Mouse (Mus musculus): Measurements from ENCODE around the gene Ube2z. TPM values are rescaled to one million over a fixed set of nuclear protein-coding genes. Genes with fewer than 3 reads are reported as not detected.

Ube2z gene
- total RNA-seq, 2 experiments from 2014 or later, result 54.4 to 56.2 TPM

GRCm38 (mm10) chr11:96015421-96015820, 49.8 kb downstream of the Ube2z start:
- Histone ChIP-seq H3K27ac (no peak overlapping the region), H3K4me3 (no peak overlapping the region)
- no peak for DNase-seq (ENCODE audit: low spot score in 2 of 2)
- TF ChIP-seq CTCF (conservative IDR thresholded peaks at IDR 0.05), result no peak

- no peak overlapping the region for H3K4me3 ChIP-seq
- TF ChIP-seq CTCF (conservative IDR thresholded peaks at IDR 0.05), result no peak
- H3K27ac ChIP-seq, result no peak overlapping the region
- DNase-seq (ENCODE audit: low spot score in 2 of 2), result no peak
Observed at GRCm38 (mm10) chr11:96011982-96012381, 53.2 kb downstream of the Ube2z start.

DNA sequence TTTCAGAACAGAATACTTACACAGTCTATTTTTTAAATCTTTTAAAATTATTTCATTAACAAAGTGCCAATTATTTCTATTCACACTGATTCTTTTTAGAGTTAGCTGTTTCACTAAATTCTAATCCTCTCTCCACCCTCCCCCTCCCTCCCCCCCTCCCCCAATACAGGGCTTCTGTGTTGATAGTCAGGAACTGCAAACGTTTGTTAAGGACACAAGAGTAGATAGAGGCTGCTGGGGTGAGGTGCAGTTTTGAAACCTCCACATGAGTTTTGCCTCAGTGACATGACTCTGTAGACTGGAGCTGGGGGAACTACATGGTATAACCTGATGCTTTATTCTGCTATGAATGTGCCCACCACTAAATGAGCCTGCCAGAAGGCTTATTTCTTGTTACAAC, 56.4 kb downstream of the Ube2z start:
- no peak for TF ChIP-seq CTCF (conservative IDR thresholded peaks at IDR 0.05)
- Histone ChIP-seq H3K4me3 (no peak overlapping the region), H3K27ac (no peak overlapping the region)
- DNase-seq (ENCODE audit: low spot score in 2 of 2), result no peak

- H3K4me3 ChIP-seq, result no peak overlapping the region
- no peak overlapping the region for H3K27ac ChIP-seq
- no peak for DNase-seq (ENCODE audit: low spot score in 2 of 2)
- no peak for TF ChIP-seq CTCF (conservative IDR thresholded peaks at IDR 0.05)
Observed at GRCm38 (mm10) chr11:96007516-96008235, 57.5 kb downstream of the Ube2z start.

GRCm38 (mm10) chr11:96006852-96007515, 58.2 kb downstream of the Ube2z start:
- Histone ChIP-seq H3K27ac (no peak overlapping the region), H3K4me3 (no peak overlapping the region)
- TF ChIP-seq CTCF (conservative IDR thresholded peaks at IDR 0.05), result no peak
- DNase-seq (ENCODE audit: low spot score in 2 of 2), result no peak

GRCm38 (mm10) chr11:96006367-96006851, 58.8 kb downstream of the Ube2z start:
- no peak for DNase-seq (ENCODE audit: low spot score in 2 of 2)
- TF ChIP-seq CTCF (conservative IDR thresholded peaks at IDR 0.05), result no peak
- Histone ChIP-seq H3K4me3 (no peak overlapping the region), H3K27ac (no peak overlapping the region)

GRCm38 (mm10) chr11:96005403-96006271, 59.6 kb downstream of the Ube2z start, which contains the start of gene Igf2bp1:
TSS of gene Igf2bp1 (minus strand) at chr11:96005940.
- DNase-seq (ENCODE audit: low spot score in 2 of 2), result no peak
- H3K27ac ChIP-seq, result no peak within 1 kb of the TSS
- TF ChIP-seq CTCF (conservative IDR thresholded peaks at IDR 0.05), result no peak
- H3K4me3 ChIP-seq, result no peak within 1 kb of the TSS; the same call in 1 of the 2 replicates

- H3K27ac ChIP-seq, result no peak overlapping the region
- H3K4me3 ChIP-seq, result no peak overlapping the region; the same call in 1 of the 2 replicates
- TF ChIP-seq CTCF (conservative IDR thresholded peaks at IDR 0.05), result no peak
- DNase-seq (ENCODE audit: low spot score in 2 of 2), result no peak
Observed at GRCm38 (mm10) chr11:96004793-96005402, 60.3 kb downstream of the Ube2z start.

DNA sequence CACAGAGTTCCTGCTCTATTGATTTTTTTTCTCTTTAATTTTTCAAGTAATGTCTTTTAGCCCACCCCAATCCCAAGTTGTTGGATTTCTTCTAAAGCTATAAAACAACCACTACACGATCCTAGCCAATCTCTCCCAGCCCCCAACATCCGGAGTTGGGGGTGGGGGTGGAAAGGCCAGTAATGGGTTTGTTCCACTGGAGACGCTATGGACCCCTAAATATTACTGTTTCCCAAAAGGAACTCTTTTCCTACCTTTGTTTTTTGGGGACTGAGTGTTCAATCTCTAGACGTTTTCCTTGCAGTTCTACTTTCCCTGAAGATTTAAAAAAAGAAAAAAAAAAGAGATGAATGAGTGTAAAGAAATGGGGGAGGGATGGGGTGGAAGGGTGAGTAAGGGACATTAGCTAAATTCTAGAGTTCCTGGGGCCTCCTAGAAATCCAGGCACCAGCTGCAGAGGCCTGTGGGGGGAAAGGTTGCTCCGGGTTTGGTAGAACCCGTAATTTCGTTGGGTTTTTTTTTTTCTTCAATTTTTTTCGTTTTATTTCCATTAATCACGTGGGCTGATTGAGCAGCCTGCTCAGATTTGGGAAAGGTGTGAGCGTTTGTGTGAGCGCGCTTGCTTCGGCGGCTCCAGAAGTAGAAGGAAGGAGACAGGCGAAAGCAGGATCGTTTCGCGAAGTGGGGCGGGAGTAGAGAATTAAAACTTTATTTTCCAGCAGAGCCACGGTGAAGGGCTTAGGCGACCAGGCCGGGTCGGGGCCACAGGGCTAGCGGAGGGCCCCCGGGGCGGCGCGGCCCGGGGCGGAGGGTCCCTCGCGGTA, 61.0 kb downstream of the Ube2z start:
- DNase-seq (ENCODE audit: low spot score in 2 of 2), result no peak
- TF ChIP-seq CTCF (conservative IDR thresholded peaks at IDR 0.05), result no peak
- no peak overlapping the region for H3K27ac ChIP-seq
- H3K4me3 ChIP-seq, result no peak overlapping the region; the same call in 1 of the 2 replicates

- no peak overlapping the region for H3K27ac ChIP-seq
- DNase-seq (ENCODE audit: low spot score in 2 of 2), result no peak
- H3K4me3 ChIP-seq, result no peak overlapping the region
- TF ChIP-seq CTCF (conservative IDR thresholded peaks at IDR 0.05), result no peak
Observed at GRCm38 (mm10) chr11:96003100-96003900, 61.9 kb downstream of the Ube2z start.

Other genes with a start within 250 kb of the Ube2z start
- 10 to 100 TPM; 48.8 to 63.0 TPM for gene Phospho1, start 240.9 kb downstream of the Ube2z start, total RNA-seq (2021)
- gene Gngt2, start 228.2 kb downstream of the Ube2z start, total RNA-seq (2021), result 1 to 10 TPM; 2.6 to 4.5 TPM
- 1 to 10 TPM; 3.3 to 6.8 TPM for gene Abi3, start 222.9 kb downstream of the Ube2z start, total RNA-seq (2021)
- not detected for gene B4galnt2, start 150.5 kb downstream of the Ube2z start, total RNA-seq (2021)
- gene Igf2bp1, start 59.4 kb downstream of the Ube2z start, total RNA-seq (2021), result not detected
- gene Gip, start 40.8 kb downstream of the Ube2z start, total RNA-seq (2021), result not detected
- 10 to 100 TPM; 92.8 to 96.8 TPM for gene Snf8, start 30.5 kb downstream of the Ube2z start, total RNA-seq (2021)
- 100 to 1,000 TPM; 409 to 414 TPM for gene Atp5g1, start 10.3 kb upstream of the Ube2z start, total RNA-seq (2021)
- not detected for gene Calcoco2, start 46.6 kb upstream of the Ube2z start, total RNA-seq (2021)
- under 1 TPM; 0.22 to 0.46 TPM for gene Ttll6, start 68.4 kb upstream of the Ube2z start, total RNA-seq (2021)
- gene Hoxb13, start 128.9 kb upstream of the Ube2z start, total RNA-seq (2021), result not detected
- gene Hoxb9, start 206.1 kb upstream of the Ube2z start, total RNA-seq (2021), result not detected
- gene Hoxb8, start 216.5 kb upstream of the Ube2z start, total RNA-seq (2021), result not detected
- gene Hoxb7, start 221.2 kb upstream of the Ube2z start, total RNA-seq (2021), result not detected
- gene Hoxb6, start 227.1 kb upstream of the Ube2z start, total RNA-seq (2021), result not detected
- not detected for gene Hoxb5, start 237.9 kb upstream of the Ube2z start, total RNA-seq (2021)

Measured in layer of hippocampus, adult 2 months (tissue).